Mouse (Mus musculus): ENCODE data around the gene Pqlc3. TPM values are rescaled to one million over a fixed set of nuclear protein-coding genes. Genes with fewer than 3 reads are reported as not detected.

Pqlc3 gene
- polyA plus RNA-seq, 1 experiment from 2014 or later: 3.4 TPM

GRCm38 (mm10) chr12:17015711-17016110 lies 15.5 kb upstream of the Pqlc3 start:
- ATAC-seq (ENCODE audit: low FRiP score) (no peak), DNase-seq (ENCODE audit: low spot score) (no peak)
- H3K4me2 ChIP-seq (replicated peaks; ENCODE audit: low read depth, low read length): no peak overlapping the region
- no peaks in the 10 kb centered on the region for H3K9me3 ChIP-seq (ENCODE audit: control insufficient read depth, low read length)
- 88% methylated on average over 2 of the region's 2 CpGs for WGBS
- H3K4me1 ChIP-seq (replicated peaks; ENCODE audit: control insufficient read depth, insufficient read depth, low read length): no peaks in the 10 kb centered on the region
- no peaks in the 10 kb centered on the region for H3K36me3 ChIP-seq (ENCODE audit: control insufficient read depth, insufficient read depth, low read length)
- H3K27me3 ChIP-seq (ENCODE audit: control insufficient read depth, insufficient read depth, low read length): no peaks in the 10 kb centered on the region
- H3K27ac ChIP-seq (ENCODE audit: low read depth, low read length): no peak overlapping the region
- H3K9ac ChIP-seq (ENCODE audit: low read depth, low read length): no peak overlapping the region
- no peak overlapping the region for H3K4me3 ChIP-seq (ENCODE audit: low read depth, low read length)

DNA sequence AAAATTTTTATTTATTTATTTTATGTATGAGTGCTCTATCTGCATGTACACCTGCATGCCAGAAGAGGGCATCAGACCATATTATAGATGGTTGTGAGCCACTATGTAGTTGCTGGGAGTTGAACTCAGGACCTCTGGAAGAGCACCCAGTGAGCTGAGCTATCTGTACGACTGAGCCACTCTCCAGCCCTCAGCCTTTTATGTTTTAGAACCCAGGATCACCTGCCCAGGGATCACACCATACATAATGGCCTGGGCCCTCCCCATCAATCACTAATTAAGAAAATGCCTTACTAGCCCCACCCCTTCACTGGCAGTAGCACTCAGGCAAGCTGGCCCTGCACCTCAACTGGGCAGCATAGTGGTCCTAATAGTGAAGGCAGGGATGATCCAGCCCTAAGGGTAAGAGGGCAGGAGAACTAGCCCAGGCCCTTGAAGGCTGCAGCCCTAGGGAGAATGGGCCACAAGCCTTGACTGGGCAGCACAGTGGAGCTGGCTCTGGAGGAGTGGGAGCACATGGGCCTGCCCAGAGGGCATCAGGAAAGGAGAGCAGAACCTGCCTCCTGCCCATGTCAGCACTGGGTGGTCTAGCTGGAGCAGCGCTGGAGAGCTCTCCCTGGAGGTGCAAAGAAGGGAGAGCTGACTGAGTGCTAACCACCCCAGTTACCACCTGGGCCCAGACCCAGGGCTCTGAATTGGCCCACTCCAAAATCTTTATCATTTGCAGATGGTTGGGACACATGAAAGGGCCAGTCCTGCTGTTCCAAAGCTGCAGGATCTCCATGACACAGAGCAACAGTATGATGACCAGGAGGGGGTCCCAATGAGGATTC lies 12.1 kb upstream of the Pqlc3 start:
- Histone ChIP-seq H3K27me3 (ENCODE audit: control insufficient read depth, insufficient read depth, low read length) (no peaks in the 10 kb centered on the region), H3K4me3 (ENCODE audit: low read depth, low read length) (no peak overlapping the region), H3K4me2 (replicated peaks; ENCODE audit: low read depth, low read length) (no peak overlapping the region; the same call in 1 of the 2 replicates), H3K4me1 (replicated peaks; ENCODE audit: control insufficient read depth, insufficient read depth, low read length) (no peaks in the 10 kb centered on the region), H3K36me3 (ENCODE audit: control insufficient read depth, insufficient read depth, low read length) (no peaks in the 10 kb centered on the region), H3K9ac (ENCODE audit: low read depth, low read length) (no peak overlapping the region), H3K9me3 (ENCODE audit: control insufficient read depth, low read length) (no peaks in the 10 kb centered on the region), H3K27ac (ENCODE audit: low read depth, low read length) (no peak overlapping the region)
- peak; percentile 49; the same call in 1 of the 2 replicates for ATAC-seq (ENCODE audit: low FRiP score)
- WGBS: 78% methylated on average over 2 of the region's 2 CpGs
- DNase-seq (ENCODE audit: low spot score): no peak

- Histone ChIP-seq H3K9ac (ENCODE audit: low read depth, low read length) (peak within 1 kb of the TSS; percentile 31; the same call in 1 of the 2 replicates), H3K4me2 (replicated peaks; ENCODE audit: low read depth, low read length) (peak within 1 kb of the TSS; percentile 48), H3K4me3 (ENCODE audit: low read depth, low read length) (peak within 1 kb of the TSS; percentile 28), H3K4me1 (replicated peaks; ENCODE audit: control insufficient read depth, insufficient read depth, low read length) (no peaks in the 10 kb centered on the region), H3K9me3 (ENCODE audit: control insufficient read depth, low read length) (no peaks in the 10 kb centered on the region), H3K36me3 (ENCODE audit: control insufficient read depth, insufficient read depth, low read length) (no peaks in the 10 kb centered on the region), H3K27ac (ENCODE audit: low read depth, low read length) (no peak within 1 kb of the TSS), H3K27me3 (ENCODE audit: control insufficient read depth, insufficient read depth, low read length) (no peaks in the 10 kb centered on the region)
- DNase-seq (ENCODE audit: low spot score) (peak; percentile 87), ATAC-seq (ENCODE audit: low FRiP score) (peak; percentile 76)
- WGBS: 8% methylated on average over 29 of the region's 29 CpGs
Measured at GRCm38 (mm10) chr12:17011100-17011870, 11.1 kb upstream of the Pqlc3 start, which contains the start of gene 2410004P03Rik. Gene 2410004P03Rik (minus strand): TSS chr12:17011727.

- H3K4me1 ChIP-seq (replicated peaks; ENCODE audit: control insufficient read depth, insufficient read depth, low read length): no peaks in the 10 kb centered on the region
- no peak for ATAC-seq (ENCODE audit: low FRiP score)
- H3K4me2 ChIP-seq (replicated peaks; ENCODE audit: low read depth, low read length): no peak overlapping the region
- no peak overlapping the region for H3K27ac ChIP-seq (ENCODE audit: low read depth, low read length)
- DNase-seq (ENCODE audit: low spot score): no peak
- H3K9me3 ChIP-seq (ENCODE audit: control insufficient read depth, low read length): no peaks in the 10 kb centered on the region
- H3K36me3 ChIP-seq (ENCODE audit: control insufficient read depth, insufficient read depth, low read length): no peaks in the 10 kb centered on the region
- H3K9ac ChIP-seq (ENCODE audit: low read depth, low read length): no peak overlapping the region
- WGBS: 89% methylated on average over 6 of the region's 6 CpGs
- no peaks in the 10 kb centered on the region for H3K27me3 ChIP-seq (ENCODE audit: control insufficient read depth, insufficient read depth, low read length)
- no peak overlapping the region for H3K4me3 ChIP-seq (ENCODE audit: low read depth, low read length)
Measured at GRCm38 (mm10) chr12:17009466-17009865, 9.3 kb upstream of the Pqlc3 start.

GRCm38 (mm10) chr12:17001211-17001610 lies 1.0 kb upstream of the Pqlc3 start:
- H3K4me2 ChIP-seq (replicated peaks; ENCODE audit: low read depth, low read length): no peak overlapping the region
- H3K27ac ChIP-seq (ENCODE audit: low read depth, low read length): no peak overlapping the region
- H3K4me1 ChIP-seq (replicated peaks; ENCODE audit: control insufficient read depth, insufficient read depth, low read length): 0 out of 2 replicates have a peak, but pooled peaks cover 2% of the 10 kb centered on the region
- 47% methylated on average over 4 of the region's 4 CpGs for WGBS
- H3K9ac ChIP-seq (ENCODE audit: low read depth, low read length): no peak overlapping the region
- no peaks in the 10 kb centered on the region for H3K9me3 ChIP-seq (ENCODE audit: control insufficient read depth, low read length)
- H3K36me3 ChIP-seq (ENCODE audit: control insufficient read depth, insufficient read depth, low read length): no peaks in the 10 kb centered on the region
- ATAC-seq (ENCODE audit: low FRiP score) (no peak), DNase-seq (ENCODE audit: low spot score) (no peak)
- peaks cover 16% of the 10 kb centered on the region for H3K27me3 ChIP-seq (ENCODE audit: control insufficient read depth, insufficient read depth, low read length)
- no peak overlapping the region for H3K4me3 ChIP-seq (ENCODE audit: low read depth, low read length)

- peaks cover 16% of the 10 kb centered on the region for H3K27me3 ChIP-seq (ENCODE audit: control insufficient read depth, insufficient read depth, low read length)
- 56% methylated on average over 6 of the region's 6 CpGs for WGBS
- H3K4me3 ChIP-seq (ENCODE audit: low read depth, low read length): no peak overlapping the region
- 0 out of 2 replicates have a peak, but pooled peaks cover 2% of the 10 kb centered on the region for H3K4me1 ChIP-seq (replicated peaks; ENCODE audit: control insufficient read depth, insufficient read depth, low read length)
- no peak for ATAC-seq (ENCODE audit: low FRiP score)
- H3K4me2 ChIP-seq (replicated peaks; ENCODE audit: low read depth, low read length): no peak overlapping the region
- H3K9ac ChIP-seq (ENCODE audit: low read depth, low read length): no peak overlapping the region
- DNase-seq (ENCODE audit: low spot score): no peak
- no peaks in the 10 kb centered on the region for H3K36me3 ChIP-seq (ENCODE audit: control insufficient read depth, insufficient read depth, low read length)
- no peaks in the 10 kb centered on the region for H3K9me3 ChIP-seq (ENCODE audit: control insufficient read depth, low read length)
- no peak overlapping the region for H3K27ac ChIP-seq (ENCODE audit: low read depth, low read length)
Measured at GRCm38 (mm10) chr12:17000628-17001027, 420 bp upstream of the Pqlc3 start.

GRCm38 (mm10) chr12:16999146-16999545 lies 1.1 kb downstream of the Pqlc3 start:
- Histone ChIP-seq H3K27me3 (ENCODE audit: control insufficient read depth, insufficient read depth, low read length) (peaks cover 16% of the 10 kb centered on the region), H3K9ac (ENCODE audit: low read depth, low read length) (no peak overlapping the region), H3K4me3 (ENCODE audit: low read depth, low read length) (peak overlapping the region; percentile 48), H3K27ac (ENCODE audit: low read depth, low read length) (no peak overlapping the region), H3K9me3 (ENCODE audit: control insufficient read depth, low read length) (no peaks in the 10 kb centered on the region), H3K36me3 (ENCODE audit: control insufficient read depth, insufficient read depth, low read length) (no peaks in the 10 kb centered on the region), H3K4me2 (replicated peaks; ENCODE audit: low read depth, low read length) (peak overlapping the region; percentile 87), H3K4me1 (replicated peaks; ENCODE audit: control insufficient read depth, insufficient read depth, low read length) (0 out of 2 replicates have a peak, but pooled peaks cover 2% of the 10 kb centered on the region)
- 9% methylated on average over 10 of the region's 10 CpGs for WGBS
- peak; percentile 20 for DNase-seq (ENCODE audit: low spot score)
- peak; percentile 33; the same call in 1 of the 2 replicates for ATAC-seq (ENCODE audit: low FRiP score)

DNA sequence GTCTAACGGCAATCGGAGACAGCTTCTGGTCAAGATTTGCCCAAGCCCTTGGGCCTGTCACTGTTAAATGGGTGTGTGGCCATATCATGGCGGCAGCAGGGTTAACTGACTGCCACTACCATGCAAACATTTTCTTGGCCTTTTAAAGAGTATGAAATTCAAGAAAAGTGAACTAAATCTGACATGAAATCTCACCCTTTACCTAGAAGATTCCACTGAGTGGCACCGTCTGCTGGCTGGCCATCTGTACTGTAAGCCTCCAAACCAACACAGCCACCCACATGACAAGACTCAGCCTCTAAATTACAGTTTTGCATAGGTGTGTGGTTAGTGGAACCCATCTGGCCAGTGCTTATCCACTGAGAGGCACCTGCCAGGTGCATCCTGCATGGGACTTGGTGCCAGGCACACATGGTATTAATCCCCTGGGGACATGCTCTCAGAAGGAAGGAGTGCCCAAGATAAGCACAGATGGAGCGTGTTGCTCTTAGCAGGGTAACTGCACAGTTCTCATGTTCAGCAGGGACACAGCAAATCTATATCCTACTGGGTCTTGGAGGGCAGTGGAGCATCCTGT lies 3.2 kb downstream of the Pqlc3 start:
- Histone ChIP-seq H3K9ac (ENCODE audit: low read depth, low read length) (no peak overlapping the region), H3K4me3 (ENCODE audit: low read depth, low read length) (no peak overlapping the region), H3K27ac (ENCODE audit: low read depth, low read length) (no peak overlapping the region), H3K4me2 (replicated peaks; ENCODE audit: low read depth, low read length) (no peak overlapping the region), H3K27me3 (ENCODE audit: control insufficient read depth, insufficient read depth, low read length) (peaks cover 16% of the 10 kb centered on the region), H3K9me3 (ENCODE audit: control insufficient read depth, low read length) (no peaks in the 10 kb centered on the region), H3K36me3 (ENCODE audit: control insufficient read depth, insufficient read depth, low read length) (no peaks in the 10 kb centered on the region), H3K4me1 (replicated peaks; ENCODE audit: control insufficient read depth, insufficient read depth, low read length) (0 out of 2 replicates have a peak, but pooled peaks cover 2% of the 10 kb centered on the region)
- DNase-seq (ENCODE audit: low spot score): no peak
- no peak for ATAC-seq (ENCODE audit: low FRiP score)
- WGBS: 91% methylated on average over 5 of the region's 5 CpGs
